Mouse (Mus musculus) midbrain, embryonic 12.5 days (tissue): Measurements from ENCODE around the gene Gpr89. TPM values are rescaled to one million over a fixed set of nuclear protein-coding genes. Genes with fewer than 3 reads are reported as not detected.

Experiments used
- ATAC-seq: fragments of 200-750 bp; cut with Nextera tagmentation; 2 replicates; pipeline ENCODE4 v1.8.0; 2017; ENCODE audit warnings: low read depth, moderate TSS enrichment, moderate library complexity; ENCODE audit not compliant: low FRiP score
- H3K27ac ChIP-seq: fragments of 300-500 bp; sonication (generic); replicated peaks from 2 replicates; pipeline ENCODE4 v1.5.1; 2016; ENCODE audit warnings: mild to moderate bottlenecking
- H3K27me3 ChIP-seq: fragments of 300-500 bp; sonication (generic); 2 replicates; pipeline ENCODE4 v1.6.1; 2016; ENCODE audit warnings: mild to moderate bottlenecking
- H3K36me3 ChIP-seq: fragments of 300-500 bp; sonication (generic); 2 replicates; pipeline ENCODE4 v1.6.1; 2016
- H3K4me1 ChIP-seq: fragments of 300-500 bp; sonication (generic); 2 replicates; pipeline ENCODE4 v1.6.1; 2016
- H3K4me2 ChIP-seq: fragments of 300-500 bp; sonication (generic); replicated peaks from 2 replicates; pipeline ENCODE4 v1.6.1; 2016; ENCODE audit warnings: mild to moderate bottlenecking, moderate library complexity
- H3K4me3 ChIP-seq: fragments of 300-500 bp; sonication (generic); 2 replicates; pipeline ENCODE4 v1.5.1; 2016; ENCODE audit warnings: mild to moderate bottlenecking
- H3K9ac ChIP-seq: fragments of 300-500 bp; sonication (generic); replicated peaks from 2 replicates; pipeline ENCODE4 v1.6.1; 2016; ENCODE audit warnings: mild to moderate bottlenecking, moderate library complexity
- H3K9me3 ChIP-seq: fragments of 300-500 bp; sonication (generic); 2 replicates; pipeline ENCODE4 v1.6.1; 2016; ENCODE audit warnings: mild to moderate bottlenecking
- WGBS: fragments of 180-500 bp; shearing (Covaris S2); methylation state at CpG from one replicate; pipeline ENCODE4 v1.1.7; 2016; 5-methylcytosine and 5-hydroxymethylcytosine counted together
- polyA plus RNA-seq: library from polyadenylated mRNA; unstranded; fragments of >200 nt; fragmentation: Nextera tagmentation; extraction: Ambion mirVana; gene quantifications from 2 replicates; pipeline ENCODE4 v1.2.1, GENCODE M21; 2016

The Gpr89 gene
- polyA plus RNA-seq, 1 experiment from 2014 or later, result 34.0 TPM

DNA sequence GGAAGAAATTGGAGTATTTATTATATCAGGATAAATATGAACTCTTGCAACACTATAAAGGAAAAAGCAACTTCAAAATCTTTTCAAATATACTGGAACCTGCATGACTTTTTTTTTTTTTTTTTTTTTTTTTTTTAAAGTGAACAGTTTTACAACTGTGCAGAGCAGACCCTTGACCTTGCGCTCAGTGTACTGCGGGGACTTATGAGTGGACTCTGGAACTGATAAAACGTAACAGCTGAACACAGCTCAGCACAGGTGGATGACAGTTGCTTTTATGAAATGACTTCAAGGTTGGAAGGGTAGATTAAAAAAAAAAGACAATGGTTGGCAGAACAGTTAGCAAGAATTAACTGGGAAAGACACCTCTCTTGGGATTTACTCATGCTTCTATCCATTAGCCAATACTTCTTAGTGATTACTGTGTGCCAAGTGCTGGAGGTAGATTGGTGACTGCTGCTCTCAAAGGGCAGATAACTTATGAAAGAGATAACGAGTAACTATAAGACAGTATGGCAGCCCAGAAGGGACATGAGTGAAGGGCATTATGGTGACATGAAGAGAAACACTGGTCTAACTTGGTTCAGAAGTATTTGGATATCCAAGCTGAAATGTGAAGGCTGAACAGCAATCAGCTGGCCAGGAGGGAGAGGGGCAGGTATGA, 2.7 kb downstream of the Gpr89 start:
- no peak overlapping the region for H3K4me3 ChIP-seq
- H3K27ac ChIP-seq, result no peak overlapping the region
- peaks cover 10% of the 10 kb centered on the region for H3K4me1 ChIP-seq
- no peaks in the 10 kb centered on the region for H3K9me3 ChIP-seq
- H3K36me3 ChIP-seq, result peaks cover 2% of the 10 kb centered on the region; the same call in 1 of the 2 replicates
- H3K27me3 ChIP-seq, result peaks cover 13% of the 10 kb centered on the region
- H3K4me2 ChIP-seq, result no peak overlapping the region
- no peak for ATAC-seq
- WGBS, result 92% methylated on average over 4 of the region's 4 CpGs
- no peak overlapping the region for H3K9ac ChIP-seq

DNA sequence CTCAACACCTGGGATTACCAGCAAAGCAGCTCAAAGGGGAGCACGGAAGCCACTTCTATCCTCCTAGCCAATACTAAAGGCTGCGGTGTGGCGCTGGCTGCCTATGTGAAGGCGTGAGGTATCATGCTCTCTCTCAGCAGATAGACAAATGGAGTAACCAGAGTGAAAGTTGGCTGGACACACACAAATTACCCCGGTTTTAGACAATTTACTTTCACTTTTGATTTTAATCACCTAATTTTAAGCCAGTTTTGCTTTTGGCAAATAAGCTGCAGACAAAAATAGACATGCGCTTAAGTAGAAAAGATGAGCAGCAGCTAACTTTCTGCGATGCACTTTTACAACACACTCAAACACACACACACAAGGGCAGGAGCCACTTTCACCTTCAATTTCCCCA, 21.5 kb downstream of the Gpr89 start:
- Histone ChIP-seq H3K4me1 (no peaks in the 10 kb centered on the region), H3K9ac (no peak overlapping the region), H3K9me3 (no peaks in the 10 kb centered on the region), H3K27ac (no peak overlapping the region), H3K27me3 (no peaks in the 10 kb centered on the region), H3K4me3 (no peak overlapping the region), H3K36me3 (peaks cover 54% of the 10 kb centered on the region), H3K4me2 (no peak overlapping the region)
- ATAC-seq, result no peak
- WGBS, result 95% methylated on average over 7 of the region's 7 CpGs

DNA sequence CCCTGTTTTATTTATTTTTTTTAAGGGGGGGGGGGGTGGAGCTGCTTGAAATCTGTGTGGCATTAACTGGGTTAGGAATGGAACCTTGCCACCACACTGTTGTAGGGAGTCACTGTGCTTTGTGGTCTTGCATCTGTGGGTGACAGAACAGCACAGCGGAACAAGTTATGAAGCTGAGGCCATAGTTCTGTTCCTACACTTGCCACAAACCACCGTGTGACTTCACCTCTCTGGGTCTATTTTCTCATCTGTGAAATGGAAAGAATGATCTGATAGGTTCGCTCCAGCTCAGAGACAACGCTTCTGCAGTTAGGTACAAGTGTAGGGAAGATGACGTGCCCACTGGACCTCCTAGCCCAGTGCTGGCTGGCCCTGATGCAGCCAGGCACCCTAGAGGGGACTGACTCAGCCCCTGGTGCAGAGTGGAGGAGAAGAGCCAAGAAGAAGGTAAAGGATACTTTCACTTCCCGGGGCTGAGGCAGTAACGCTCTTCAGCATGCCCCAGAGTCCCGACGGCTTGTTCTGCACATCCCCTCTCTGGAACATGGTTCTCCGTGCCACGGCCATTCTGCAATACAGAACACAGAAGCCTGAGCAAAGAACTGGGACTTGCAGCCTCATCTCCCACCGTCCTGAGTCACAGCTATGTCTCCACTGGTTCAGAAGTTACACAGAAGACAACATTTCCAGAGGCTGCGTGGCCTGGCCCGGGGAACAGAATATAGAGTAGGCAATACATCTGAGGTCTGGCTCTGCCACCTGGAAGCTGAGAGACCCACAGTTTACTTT, 22.9 kb downstream of the Gpr89 start:
- no peaks in the 10 kb centered on the region for H3K27me3 ChIP-seq
- no peaks in the 10 kb centered on the region for H3K4me1 ChIP-seq
- H3K27ac ChIP-seq, result no peak overlapping the region
- no peak overlapping the region for H3K4me2 ChIP-seq
- no peaks in the 10 kb centered on the region for H3K9me3 ChIP-seq
- H3K36me3 ChIP-seq, result peaks cover 55% of the 10 kb centered on the region
- H3K9ac ChIP-seq, result no peak overlapping the region
- WGBS, result 95% methylated on average over 14 of the region's 14 CpGs
- no peak for ATAC-seq
- H3K4me3 ChIP-seq, result no peak overlapping the region

DNA sequence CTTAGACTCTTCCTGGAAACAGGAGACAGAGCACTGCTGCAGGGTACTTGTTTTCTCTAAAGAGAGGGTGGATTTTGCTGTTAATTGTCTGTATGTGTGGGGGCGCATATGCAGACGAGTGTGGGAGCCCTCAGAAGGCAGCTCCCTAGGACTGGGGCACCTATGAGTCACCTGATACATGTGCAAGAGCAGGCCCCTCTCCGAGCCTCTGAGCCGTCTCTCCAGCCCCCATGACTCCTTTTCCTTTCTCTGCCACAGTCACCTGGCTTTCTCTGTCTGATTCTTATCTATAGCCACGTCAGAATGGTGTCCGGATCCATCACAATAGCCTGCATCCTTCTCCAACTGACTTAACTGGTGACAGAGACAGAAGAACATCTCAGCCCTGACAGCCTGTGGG, 23.6 kb downstream of the Gpr89 start:
- no peaks in the 10 kb centered on the region for H3K4me1 ChIP-seq
- H3K27ac ChIP-seq, result no peak overlapping the region
- H3K9me3 ChIP-seq, result no peaks in the 10 kb centered on the region
- peaks cover 50% of the 10 kb centered on the region for H3K36me3 ChIP-seq
- 91% methylated on average over 6 of the region's 6 CpGs for WGBS
- no peak overlapping the region for H3K9ac ChIP-seq
- H3K4me3 ChIP-seq, result no peak overlapping the region
- no peaks in the 10 kb centered on the region for H3K27me3 ChIP-seq
- H3K4me2 ChIP-seq, result no peak overlapping the region
- no peak for ATAC-seq

DNA sequence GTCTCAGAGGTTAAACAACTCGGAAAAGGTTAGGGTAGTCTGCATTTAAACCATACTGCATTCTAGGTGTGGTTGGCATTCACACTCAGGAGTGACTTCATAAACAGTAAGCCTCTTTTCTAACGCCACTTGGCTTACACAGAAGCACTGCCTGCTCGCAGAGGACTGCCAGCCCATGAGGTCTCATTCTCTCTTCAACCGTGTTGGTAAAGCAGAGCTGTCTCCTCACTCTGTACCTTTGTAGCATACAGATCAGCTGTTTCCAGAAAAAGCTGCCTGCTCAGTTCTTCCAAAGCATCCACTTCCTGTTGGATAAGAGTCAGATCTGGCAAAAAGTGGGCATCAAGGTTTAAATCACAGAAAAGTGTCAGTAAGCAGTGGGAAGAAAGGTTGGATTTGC, 24.8 kb downstream of the Gpr89 start:
- no peaks in the 10 kb centered on the region for H3K4me1 ChIP-seq
- H3K4me2 ChIP-seq, result no peak overlapping the region
- H3K27ac ChIP-seq, result no peak overlapping the region
- no peak overlapping the region for H3K4me3 ChIP-seq
- H3K9ac ChIP-seq, result no peak overlapping the region
- no peaks in the 10 kb centered on the region for H3K27me3 ChIP-seq
- 87% methylated on average over 4 of the region's 4 CpGs for WGBS
- H3K9me3 ChIP-seq, result no peaks in the 10 kb centered on the region
- H3K36me3 ChIP-seq, result peaks cover 53% of the 10 kb centered on the region
- ATAC-seq, result no peak

DNA sequence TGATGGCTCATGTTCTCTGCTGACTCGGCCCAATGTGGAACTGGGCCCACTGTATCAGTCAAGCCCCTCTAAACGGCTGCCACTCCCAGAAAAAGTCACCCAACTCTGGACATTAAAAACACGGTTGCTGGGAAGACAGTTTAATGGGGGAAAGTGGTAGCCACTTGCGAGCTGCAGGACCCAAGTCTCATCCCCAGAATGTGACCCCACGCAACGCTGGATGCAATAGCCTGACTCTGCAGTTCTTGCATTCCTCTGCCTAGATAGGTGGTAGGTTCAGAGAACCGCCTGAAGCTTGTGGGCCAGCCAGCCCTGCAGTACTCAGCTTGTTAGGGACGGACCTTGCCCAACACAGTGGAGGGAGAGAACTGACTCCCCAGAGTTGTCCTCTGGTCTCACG, 25.6 kb downstream of the Gpr89 start:
- WGBS, result 90% methylated on average over 9 of the region's 9 CpGs
- ATAC-seq, result no peak
- H3K36me3 ChIP-seq, result peaks cover 61% of the 10 kb centered on the region

DNA sequence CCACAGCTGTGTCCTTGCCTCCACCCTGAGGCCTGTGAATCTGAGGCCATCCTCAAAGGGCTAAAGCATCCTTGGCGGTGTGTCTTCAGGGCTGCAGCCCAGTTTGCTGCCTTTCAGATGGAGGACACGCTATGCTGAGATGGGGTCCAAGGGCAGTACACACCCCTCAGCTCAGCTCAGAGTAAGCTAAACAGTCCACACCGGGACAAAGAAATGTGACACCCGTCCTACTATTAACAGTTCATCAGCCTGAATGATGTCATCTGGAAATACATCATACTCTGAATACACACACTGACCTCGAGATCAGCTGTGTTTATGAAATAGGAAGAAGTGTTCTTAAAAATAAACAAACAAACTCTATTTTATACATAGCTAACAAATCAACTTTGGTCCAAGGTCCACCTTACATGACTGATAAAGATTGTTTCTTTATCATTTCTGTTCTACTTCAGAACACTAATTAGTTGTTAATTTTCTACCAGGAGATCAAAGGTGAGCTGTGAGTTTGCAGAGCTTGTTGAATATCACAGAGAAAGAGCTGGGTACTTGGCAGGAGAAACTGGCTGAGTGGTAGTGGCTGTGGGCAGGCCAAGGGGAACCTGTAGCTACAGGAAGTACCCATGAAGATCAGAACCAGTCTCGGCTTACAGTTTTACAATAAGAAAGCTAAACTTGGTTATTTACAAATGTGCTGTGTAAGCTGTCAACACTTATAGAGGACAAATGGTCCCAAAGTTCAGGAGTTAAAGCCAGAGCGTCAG, 30.2 kb downstream of the Gpr89 start:
- Histone ChIP-seq H3K36me3 (peaks cover 69% of the 10 kb centered on the region), H3K4me3 (no peak overlapping the region)
- WGBS, result 89% methylated on average over 7 of the region's 7 CpGs

More for the DNA sequence above, 25.6 kb downstream of the Gpr89 start:
- Histone ChIP-seq H3K4me3 (no peak overlapping the region), H3K27me3 (no peaks in the 10 kb centered on the region), H3K4me1 (no peaks in the 10 kb centered on the region), H3K9ac (no peak overlapping the region), H3K4me2 (no peak overlapping the region), H3K27ac (no peak overlapping the region), H3K9me3 (no peaks in the 10 kb centered on the region)

DNA sequence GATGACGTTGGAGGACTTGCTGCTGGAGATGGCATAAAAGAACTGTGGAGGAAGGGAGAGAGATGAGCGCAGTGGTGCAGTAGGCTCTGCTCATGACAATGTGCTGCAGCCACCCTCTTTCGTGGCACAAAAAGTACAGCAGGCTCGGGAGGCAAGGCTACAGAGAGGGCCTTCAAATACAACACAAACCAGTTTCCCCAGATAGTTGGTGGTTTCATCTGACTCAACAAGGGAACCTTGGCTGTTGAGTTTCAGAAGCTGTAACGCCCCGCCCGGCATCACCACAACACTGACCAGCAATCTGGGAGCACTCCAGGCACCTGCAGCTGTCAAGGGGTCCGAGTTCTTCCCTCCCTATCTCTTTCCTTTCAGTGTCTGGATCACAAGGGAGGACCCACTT, 32.6 kb downstream of the Gpr89 start:
- H3K4me2 ChIP-seq, result no peak overlapping the region
- ATAC-seq, result no peak
- H3K4me3 ChIP-seq, result no peak overlapping the region
- H3K9me3 ChIP-seq, result no peaks in the 10 kb centered on the region
- peaks cover 68% of the 10 kb centered on the region for H3K36me3 ChIP-seq
- no peak overlapping the region for H3K27ac ChIP-seq
- no peaks in the 10 kb centered on the region for H3K27me3 ChIP-seq
- H3K4me1 ChIP-seq, result no peaks in the 10 kb centered on the region
- WGBS, result 96% methylated on average over 8 of the region's 8 CpGs
- no peak overlapping the region for H3K9ac ChIP-seq

More for the DNA sequence above, 30.2 kb downstream of the Gpr89 start:
- ATAC-seq, result no peak
- no peak overlapping the region for H3K9ac ChIP-seq
- H3K27ac ChIP-seq, result no peak overlapping the region
- H3K4me1 ChIP-seq, result no peaks in the 10 kb centered on the region
- no peaks in the 10 kb centered on the region for H3K27me3 ChIP-seq
- no peak overlapping the region for H3K4me2 ChIP-seq
- H3K9me3 ChIP-seq, result no peaks in the 10 kb centered on the region

DNA sequence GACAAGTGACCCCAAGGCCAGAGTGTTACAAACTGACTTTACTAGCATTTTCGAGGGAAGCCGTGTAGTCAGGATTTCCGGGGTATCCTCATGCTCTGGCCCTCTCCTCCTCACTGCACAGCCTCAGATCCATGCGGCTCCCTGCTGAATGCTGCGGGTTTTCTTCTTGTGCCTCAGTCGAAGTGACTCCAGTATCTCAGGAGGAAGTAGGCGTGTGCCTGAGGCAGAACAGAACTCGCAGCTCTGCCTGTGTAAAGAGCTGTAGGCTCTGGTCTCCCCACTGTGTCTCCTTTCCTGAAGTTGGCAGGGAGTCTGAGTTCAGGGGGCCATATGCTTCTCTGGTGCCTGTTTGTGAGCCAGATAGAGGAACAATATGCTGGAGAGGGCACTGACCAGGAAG, 34.1 kb downstream of the Gpr89 start:
- Histone ChIP-seq H3K36me3 (peaks cover 68% of the 10 kb centered on the region), H3K27ac (no peak overlapping the region), H3K4me2 (no peak overlapping the region), H3K9me3 (no peaks in the 10 kb centered on the region), H3K9ac (no peak overlapping the region), H3K4me1 (no peaks in the 10 kb centered on the region), H3K4me3 (no peak overlapping the region), H3K27me3 (no peaks in the 10 kb centered on the region)
- 89% methylated on average over 8 of the region's 8 CpGs for WGBS
- no peak for ATAC-seq

DNA sequence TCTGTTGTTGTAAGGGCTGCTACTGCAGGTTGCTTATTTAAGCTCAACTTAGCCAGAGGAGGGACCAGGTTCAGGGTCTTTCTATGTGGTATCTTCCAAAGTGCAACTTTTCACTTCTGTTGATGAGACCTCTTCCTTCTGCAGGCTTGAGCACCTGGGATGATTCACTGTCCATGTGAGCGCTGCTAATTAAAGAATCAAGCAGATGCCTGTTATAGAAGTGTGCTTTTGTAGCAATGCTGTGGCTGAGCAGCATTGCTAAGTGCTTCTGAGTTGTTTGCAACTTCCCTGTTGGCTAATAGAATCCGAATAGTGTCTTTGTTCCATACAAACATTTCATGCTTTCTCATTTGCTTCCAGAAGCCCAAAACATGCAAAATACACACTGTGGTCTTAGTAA, 34.9 kb downstream of the Gpr89 start:
- H3K4me2 ChIP-seq, result no peak overlapping the region
- H3K9me3 ChIP-seq, result no peaks in the 10 kb centered on the region
- H3K4me3 ChIP-seq, result no peak overlapping the region
- H3K4me1 ChIP-seq, result no peaks in the 10 kb centered on the region
- no peak for ATAC-seq
- 97% methylated on average over 2 of the region's 2 CpGs for WGBS
- no peak overlapping the region for H3K27ac ChIP-seq
- H3K27me3 ChIP-seq, result no peaks in the 10 kb centered on the region
- H3K9ac ChIP-seq, result no peak overlapping the region
- peaks cover 63% of the 10 kb centered on the region for H3K36me3 ChIP-seq

DNA sequence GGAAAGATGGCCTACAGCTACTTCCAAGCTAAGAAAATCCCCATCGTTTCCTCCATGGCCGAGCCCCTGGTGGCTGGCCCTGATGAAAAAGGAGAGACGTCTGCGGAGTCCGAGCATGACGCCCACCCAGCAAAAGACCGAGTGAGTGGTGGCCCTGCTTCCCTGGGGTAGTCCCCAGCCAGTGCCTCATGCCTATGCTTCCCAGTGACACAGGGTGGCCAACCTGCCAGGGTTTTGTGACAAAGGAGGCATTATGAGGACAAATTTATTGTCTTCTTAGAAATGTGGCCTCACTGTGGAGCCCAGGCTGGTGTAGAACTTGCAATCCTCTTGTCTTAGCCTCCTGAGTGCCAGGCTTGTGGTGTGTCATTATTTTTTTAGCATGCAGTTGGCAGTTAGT, 36.1 kb downstream of the Gpr89 start:
- no peaks in the 10 kb centered on the region for H3K4me1 ChIP-seq
- WGBS, result 96% methylated on average over 7 of the region's 7 CpGs
- no peak overlapping the region for H3K4me3 ChIP-seq
- no peaks in the 10 kb centered on the region for H3K27me3 ChIP-seq
- ATAC-seq, result no peak
- no peaks in the 10 kb centered on the region for H3K9me3 ChIP-seq
- H3K9ac ChIP-seq, result no peak overlapping the region
- H3K27ac ChIP-seq, result no peak overlapping the region
- H3K36me3 ChIP-seq, result peaks cover 53% of the 10 kb centered on the region
- H3K4me2 ChIP-seq, result no peak overlapping the region

DNA sequence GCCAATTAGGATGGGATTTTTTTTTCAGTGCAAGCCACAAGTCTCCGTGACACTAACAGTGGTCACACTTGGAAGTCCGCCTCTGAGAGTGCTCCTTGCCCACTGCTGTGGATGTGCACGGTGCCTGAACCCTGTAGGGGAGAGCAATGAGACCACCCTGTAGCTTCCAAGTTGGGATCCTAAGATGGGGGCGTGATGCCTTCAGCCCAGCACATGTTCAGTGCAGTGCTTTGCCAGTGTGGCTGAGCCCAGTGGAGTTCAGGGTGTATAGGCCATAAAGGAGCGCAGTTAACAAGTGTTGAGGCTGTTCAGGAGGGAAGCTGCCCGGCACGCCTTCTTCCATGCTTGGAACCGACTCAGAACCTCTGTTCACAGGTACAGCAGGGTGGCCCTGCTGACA, 36.6 kb downstream of the Gpr89 start:
- Histone ChIP-seq H3K4me1 (no peaks in the 10 kb centered on the region), H3K9ac (no peak overlapping the region), H3K36me3 (peaks cover 50% of the 10 kb centered on the region), H3K4me3 (no peak overlapping the region), H3K9me3 (no peaks in the 10 kb centered on the region), H3K27me3 (no peaks in the 10 kb centered on the region), H3K4me2 (no peak overlapping the region), H3K27ac (no peak overlapping the region)
- whole genome bisulfite sequencing, result 92% methylated on average over 8 of the region's 8 CpGs
- ATAC-seq, result no peak
